Mouse (Mus musculus) adrenal gland, postnatal 10 days (tissue): ENCODE measurements around the gene Dnajc21. TPM values are rescaled to one million over a fixed set of nuclear protein-coding genes. Genes with fewer than 3 reads are reported as not detected.
"Not testable (repeated sequence)": the region's sequence is repeated elsewhere in the genome, so short reads cannot be mapped to it uniquely, and the experiment has no call there.

Experiments used
- DNase-seq: peaks from one replicate; pipeline ENCODE4 v3.0.0; 2021; ENCODE audit warnings: mixed read lengths
- long read RNA-seq, 2 experiments: library from polyadenylated mRNA; stranded (forward); transcript quantifications; one replicate each; pipeline ENCODE4 v2.0.0; 2021
- total RNA-seq, 2 experiments: library from RNA; stranded (reverse); gene quantifications; 2 replicates each; pipeline ENCODE4 v1.2.3; 2021

Gene Dnajc21
- total RNA-seq = 10 to 100 TPM; 27.1 to 39.7 TPM
- long read RNA-seq, experiment 1, transcript Dnajc21-201 (12 exons, 2,060 nt) = major isoform, 63 of 78 reads
- long read RNA-seq, experiment 1, partial matches to known transcripts = 10 of 78 reads
- long read RNA-seq, experiment 1, other reads (novel, unspliced or antisense) = 5 of 78 reads
- long read RNA-seq, experiment 2, transcript Dnajc21-201 (12 exons, 2,060 nt) = major isoform, 20 of 25 reads
- long read RNA-seq, experiment 2, partial matches to known transcripts = 2 of 25 reads
- long read RNA-seq, experiment 2, other reads (novel, unspliced or antisense) = 3 of 25 reads

DNA sequence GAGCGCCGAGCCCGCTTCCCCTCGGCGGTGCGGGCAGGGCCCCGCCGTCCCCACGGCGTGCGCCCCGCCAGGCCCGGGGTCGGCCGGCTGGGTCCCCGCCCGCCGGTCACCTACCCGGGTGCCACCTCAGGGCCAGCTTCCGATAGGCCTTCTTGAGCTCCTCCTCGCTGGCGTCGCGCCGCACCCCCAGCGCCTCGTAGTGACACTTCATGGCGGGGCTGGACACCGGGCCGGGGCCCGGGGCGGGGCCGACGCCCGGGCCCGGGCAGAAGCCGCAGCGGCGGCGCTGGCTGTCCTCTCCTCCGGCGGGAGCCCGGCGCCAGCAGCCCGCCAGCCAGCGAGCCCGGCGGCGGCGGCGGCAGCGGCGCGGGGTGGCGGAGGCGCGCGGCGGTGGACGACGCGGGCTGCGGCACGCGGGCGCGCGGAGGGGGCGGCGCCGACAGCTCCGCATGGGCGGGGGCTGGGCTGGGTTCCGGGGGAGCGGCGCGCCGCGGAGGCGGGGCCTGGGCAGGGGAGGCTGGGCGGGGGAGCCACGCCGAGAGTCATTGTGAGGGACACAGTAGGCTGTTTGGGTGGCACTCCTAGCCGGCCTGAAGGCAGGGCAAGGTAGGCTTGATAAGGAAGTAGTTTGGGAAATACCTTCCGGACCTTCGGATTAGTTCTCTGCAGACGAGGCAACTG lies at the start of gene Dnajc21:
Dnajc21 (minus strand) TSS at position 366 of the 681 bp plus-strand sequence.
- peak; percentile 95 for DNase-seq

DNA sequence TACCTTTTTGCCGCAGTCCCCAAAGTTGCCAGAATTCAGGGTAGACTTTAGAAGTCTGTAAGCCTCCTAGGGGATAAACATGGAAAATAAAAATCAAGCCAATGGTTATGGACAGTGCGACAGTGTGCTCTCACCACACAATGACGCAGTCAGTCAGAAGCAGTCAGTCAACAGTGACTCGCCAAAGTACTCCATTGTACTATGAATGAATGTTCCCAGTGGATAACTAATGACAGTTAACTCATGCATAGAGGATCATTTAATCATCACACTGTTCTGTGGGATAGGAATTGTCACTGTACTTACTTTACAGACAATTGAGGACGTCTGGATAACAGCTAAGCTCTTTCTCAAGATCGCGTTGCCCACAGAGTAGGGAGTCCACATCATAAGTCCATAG lies 44.9 kb upstream of the Dnajc21 start:
- DNase-seq = no peak

DNA sequence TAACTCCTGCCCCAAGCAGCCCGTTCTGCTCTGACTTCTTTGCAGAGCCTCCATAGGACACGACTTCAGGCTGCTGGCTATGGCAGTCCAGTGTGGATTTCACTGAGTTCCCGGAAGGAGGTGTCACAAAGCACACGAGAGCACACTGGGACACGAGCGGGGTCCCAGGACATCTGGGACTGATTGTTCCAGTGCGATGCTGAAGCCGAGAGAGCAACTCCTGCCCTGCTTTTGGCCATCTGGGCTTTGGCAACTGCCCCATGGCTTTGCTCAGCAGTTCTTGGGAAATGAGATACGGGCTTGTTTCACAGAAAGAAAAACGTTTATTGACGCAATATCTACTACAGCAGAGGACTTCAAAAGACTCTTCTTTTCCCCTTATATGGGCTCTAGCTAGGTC lies 35.8 kb upstream of the Dnajc21 start:
- DNase-seq = peak; percentile 58

DNA sequence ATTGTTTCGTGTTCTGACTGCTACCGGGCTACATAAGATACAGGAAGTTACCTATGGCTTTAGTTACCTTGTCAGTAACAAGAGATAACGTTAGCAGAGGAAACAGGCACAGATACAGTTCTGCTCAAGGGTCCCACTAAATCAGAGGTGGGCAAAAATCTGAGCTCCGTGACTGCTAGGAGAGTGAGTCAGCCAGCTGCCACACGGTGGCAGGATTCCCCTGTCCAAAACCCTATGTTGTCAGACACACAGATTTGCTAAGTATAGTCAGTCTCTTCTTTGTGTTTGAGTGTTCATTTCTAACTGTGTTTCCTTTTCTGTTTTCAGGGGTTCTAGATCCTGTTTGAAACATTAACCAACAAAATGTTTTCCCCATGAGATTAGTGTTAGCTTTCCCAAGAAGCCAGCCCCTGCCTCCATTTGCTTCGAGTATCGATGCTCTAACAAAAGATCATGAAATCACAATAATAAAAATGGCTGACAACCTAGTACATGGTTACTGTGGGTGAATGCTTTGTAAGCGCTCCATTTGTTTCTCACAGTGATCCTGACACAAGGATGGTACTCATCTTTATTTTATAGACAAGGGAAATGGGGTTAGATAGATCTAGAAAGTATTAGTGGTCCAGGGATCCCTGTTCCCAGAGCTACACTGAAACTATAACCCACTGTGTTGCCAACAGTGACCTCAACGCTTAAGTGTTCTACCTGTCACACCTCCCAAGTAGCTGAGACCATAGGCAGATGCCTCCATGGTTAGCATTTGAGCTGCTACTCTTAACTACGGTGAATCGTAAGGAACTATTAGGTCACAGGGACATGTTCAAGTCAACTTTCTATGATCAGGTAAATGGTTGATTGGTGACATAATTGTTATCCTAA lies 30.8 kb upstream of the Dnajc21 start:
- DNase-seq = peak; percentile 66

DNA sequence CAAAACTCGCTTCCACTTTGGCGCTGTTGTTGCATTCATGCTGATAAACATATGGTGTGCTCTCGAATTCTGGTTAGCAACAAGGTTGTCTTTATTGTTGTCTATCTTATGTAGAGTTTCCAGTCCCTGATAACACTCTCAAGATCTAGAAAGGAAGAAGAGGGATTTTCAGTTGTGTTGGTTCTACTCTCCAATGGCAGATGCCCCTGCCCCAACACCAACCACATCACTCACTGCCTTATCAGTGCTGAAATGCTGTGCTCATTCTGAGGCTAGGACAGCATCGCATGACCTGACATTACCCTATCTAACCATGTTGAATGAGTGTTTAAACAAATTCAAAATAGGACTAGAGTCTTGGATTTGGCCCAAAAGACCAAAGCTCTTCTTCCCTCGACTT lies 29.7 kb upstream of the Dnajc21 start:
- no peak for DNase-seq

DNA sequence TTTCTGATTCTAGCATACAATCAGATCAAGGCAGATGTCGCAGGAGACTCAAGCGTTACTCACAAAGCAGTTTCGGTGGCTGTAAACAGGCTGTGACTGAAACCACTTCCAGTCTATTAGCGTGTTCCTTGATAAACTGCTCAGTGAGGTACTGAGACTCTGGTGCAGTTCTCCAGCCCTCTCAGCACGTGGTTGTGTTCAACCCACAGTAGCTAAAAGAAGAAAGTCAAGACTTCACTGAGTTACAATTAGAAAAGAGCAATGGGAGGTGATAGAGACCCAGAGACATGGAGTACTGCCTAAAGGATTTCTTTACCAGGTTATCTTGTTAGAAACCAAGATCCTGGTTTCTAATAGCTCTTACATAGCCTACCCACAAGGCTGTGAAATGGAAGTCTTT lies 29.3 kb upstream of the Dnajc21 start:
- DNase-seq = no peak

DNA sequence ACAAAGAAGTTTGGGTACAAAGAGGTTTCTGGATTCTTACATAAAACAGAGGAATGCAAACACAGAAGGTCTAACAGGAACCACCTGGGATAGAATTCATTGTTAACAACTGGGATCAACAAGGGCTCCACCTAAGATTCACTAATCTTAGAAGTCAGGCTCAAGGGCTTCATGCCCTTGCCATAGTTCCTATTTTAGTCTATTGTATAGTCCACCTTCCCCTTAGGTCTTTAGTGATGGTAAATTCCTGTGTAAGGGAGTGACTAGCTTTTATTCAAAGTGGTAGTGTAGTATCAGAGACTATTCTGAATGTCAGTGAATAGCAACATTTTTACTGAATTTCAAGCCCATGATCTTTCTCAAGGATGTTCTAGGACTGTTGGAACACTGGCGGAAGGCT lies 26.4 kb upstream of the Dnajc21 start:
- DNase-seq = not testable (repeated sequence)

DNA sequence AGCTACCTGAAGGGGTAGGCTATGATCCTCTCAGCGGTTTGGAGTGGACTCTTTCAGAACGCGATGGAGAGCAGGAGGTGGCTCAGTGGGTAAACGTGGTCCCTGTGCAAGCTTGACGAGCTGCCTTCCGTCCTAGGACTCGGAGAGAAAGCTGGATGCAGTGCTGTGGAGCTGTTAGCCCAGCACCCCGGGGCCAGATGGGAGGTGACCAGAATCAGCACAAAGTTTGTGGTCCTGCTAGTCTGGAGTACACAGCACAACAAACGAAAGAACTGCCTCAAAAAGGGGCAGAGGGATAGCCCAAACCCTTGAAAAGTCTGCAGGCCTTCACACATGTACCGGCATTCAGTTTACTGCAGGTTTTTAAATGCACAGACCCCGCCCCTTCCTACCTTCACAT lies 25.6 kb upstream of the Dnajc21 start:
- DNase-seq = no peak

DNA sequence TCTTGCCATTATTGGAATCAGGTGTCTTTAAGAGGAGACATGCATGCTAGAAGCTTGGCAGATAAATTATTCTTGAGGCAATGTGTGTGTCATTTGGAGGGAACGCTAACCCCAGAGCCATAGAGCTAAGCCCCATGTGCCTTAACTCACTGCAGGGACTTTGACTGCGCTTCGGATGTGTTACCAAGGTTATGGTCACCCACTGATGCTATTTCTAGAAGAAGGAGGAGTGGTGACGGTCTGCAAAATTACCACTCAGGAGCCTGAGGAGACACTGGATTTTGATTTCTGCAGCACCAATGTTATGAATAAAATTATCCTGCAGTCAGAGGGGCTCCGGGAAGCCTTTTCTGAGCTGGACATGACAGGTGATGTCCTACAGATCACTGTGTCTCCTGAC lies 19.8 kb upstream of the Dnajc21 start:
- no peak for DNase-seq

DNA sequence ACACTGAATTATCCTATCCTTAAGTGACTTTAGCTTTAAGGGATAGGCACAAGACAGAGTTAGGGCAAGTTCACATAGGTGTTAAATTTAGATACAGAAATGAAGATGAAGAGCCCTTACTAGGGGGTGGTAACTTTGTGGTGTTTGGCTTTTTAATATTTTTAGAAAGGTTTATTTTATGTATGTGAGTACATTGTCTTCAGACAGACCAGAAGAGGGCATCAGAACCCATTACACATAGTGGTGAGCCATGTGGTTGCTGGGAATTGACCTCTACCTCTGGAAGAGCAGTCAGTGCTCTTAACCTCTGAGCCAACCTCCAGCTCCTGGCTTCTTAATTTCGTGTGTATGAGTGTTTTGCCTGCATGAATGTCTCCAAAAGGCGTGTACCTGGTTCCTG lies 16.9 kb upstream of the Dnajc21 start:
- DNase-seq = no peak

DNA sequence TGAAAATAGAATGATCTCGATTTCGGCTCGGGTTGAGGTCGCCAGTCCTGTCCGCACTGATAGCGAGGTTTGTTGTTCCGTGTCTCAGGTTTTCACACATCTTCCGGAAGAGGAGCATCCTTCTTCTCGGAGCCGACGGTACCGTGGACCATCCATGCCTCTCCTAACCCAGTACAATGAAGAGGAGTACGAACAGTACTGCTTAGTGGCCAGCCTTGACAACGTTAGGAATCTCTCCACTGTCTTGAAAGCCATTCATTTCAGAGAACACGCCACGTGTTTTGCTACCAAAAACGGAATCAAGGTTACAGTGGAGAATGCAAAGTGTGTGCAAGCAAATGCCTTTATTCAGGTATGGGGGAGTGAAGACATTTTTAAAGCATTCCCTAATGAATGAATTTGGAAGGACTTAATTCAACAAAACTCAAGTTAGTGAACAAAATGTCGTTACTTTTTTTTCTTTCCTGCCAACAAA lies 16.1 kb upstream of the Dnajc21 start:
- no peak for DNase-seq

DNA sequence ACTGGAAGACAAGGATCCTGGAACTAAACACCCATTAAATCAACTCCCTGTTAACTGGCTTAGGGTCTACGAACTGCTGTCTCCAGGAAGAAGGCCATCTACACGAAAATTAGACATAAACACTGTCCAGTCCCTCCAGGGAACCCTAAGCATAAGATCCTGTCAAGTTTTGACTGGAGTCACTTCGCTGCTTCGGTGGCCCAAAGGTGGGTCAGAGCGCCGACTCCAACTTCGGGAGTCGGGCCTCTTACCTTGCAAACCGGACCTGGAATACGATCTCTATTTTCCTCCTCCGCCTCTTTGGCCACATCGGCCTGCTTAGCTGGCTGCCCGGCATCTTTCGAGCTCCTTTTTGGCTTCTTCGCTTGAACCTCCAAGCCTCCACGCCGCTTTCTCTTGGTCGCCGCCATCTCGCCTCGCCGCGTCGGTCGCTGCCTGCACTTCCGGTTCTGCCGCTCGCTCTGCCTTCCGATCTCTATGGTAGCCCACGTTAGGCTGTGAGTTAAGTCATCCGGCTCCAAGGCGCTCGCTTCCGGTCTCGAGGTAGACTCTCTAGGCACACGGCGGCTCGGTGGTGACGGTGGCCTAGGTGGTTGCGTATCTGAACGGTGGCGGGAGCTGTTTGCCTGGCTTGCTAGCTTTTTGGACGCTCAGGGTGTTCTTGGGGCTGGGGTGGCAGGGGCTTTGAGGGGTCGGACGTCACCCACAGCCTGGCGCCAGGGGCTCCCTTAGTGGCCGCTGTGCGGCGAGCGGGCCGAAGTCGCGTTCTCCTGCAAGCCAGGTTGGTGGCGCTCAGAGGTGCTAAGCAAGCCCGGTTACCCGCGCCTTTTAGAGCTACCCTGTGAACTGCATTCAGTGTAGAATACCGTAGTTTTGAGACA lies 15.4 kb upstream of the Dnajc21 start, which contains the start of the genes Brix1 and Rad1:
Brix1 (minus strand) TSS at position 464 of the 881 bp plus-strand sequence.
Rad1 (plus strand) TSS at position 535 of the 881 bp plus-strand sequence.
- peak; percentile 94 for DNase-seq

DNA sequence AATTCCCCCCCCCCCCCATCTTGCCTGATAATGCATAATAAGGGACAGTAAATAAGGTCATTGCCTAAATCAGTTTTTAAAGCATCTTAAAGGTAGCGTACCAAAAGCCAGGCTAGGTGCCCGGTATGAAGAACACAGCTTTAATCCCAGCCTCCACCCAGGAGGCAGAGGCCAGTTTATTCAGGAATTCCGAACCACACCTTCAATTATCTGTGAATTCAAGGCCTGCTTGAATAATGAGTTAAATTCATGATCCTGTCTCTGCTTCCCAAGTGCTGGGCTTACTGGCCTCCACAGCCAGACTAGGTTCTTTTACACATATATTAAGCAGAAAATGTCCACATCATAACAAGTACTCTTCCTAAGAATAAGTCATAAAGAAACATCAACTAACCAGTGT lies 625 bp upstream of the Dnajc21 start:
- no peak for DNase-seq

DNA sequence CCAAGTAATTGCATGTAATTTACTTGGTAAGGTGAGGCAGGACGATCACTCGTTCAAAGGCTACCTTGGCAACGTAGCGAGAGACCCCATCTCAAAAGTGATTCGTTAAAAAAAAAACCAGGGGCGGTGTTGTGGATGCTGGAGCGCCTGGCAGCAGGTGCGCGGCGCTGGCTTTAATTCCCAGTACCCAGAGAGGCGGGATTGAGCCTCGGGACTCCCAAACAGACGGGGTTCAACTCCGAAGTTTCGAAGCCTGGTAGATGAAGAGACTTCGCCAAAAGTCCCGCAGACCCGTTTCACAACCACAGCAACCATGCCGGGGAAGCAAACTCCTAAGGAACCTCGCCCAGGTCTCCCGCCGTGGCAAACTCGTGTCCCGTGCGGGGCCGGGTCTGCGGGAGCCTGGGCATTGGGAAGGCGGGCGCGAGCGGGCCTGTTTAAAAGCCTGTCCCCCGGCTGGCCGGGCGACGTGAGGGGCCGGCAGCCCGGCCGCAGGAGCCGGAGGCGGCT lies 620 bp downstream of the Dnajc21 start:
- DNase-seq = no peak

DNA sequence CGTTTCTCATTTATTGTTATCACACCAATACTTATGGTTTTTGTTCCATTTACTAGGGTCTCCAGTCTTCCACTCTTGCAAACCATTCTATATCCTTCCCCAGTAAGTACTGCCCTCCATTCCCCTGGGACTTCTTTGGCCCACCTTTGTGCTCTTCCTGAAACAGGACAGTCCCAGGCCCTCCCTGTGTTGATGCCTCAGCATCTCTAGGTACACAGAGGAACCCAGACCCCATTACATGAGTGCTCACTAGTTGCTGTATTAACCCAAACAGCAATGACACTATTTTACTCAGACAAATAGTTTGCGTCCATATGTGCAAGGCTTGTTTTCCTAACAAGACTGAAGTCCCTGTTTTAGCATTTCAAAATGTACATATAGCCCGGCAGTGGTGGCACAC lies 1.6 kb downstream of the Dnajc21 start:
- no peak for DNase-seq

DNA sequence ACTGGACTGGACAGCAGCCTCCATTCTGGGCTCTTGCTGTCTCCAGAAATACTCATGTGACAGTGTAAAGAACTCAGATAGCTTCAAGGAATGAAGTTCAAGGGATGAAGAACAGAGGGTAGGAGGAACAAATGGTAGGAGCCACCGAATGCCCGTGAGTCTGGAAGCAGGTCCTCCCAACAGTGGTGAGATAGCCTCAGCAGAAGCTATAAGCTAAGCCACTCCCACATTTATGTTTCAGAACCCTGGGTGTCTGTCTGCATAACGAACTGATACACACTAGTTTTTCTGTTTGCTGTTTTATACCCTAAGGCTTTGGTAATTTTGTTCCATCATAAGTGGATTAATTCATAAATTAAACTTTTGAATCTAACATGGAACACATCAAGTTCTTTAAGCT lies 5.6 kb downstream of the Dnajc21 start:
- no peak for DNase-seq

DNA sequence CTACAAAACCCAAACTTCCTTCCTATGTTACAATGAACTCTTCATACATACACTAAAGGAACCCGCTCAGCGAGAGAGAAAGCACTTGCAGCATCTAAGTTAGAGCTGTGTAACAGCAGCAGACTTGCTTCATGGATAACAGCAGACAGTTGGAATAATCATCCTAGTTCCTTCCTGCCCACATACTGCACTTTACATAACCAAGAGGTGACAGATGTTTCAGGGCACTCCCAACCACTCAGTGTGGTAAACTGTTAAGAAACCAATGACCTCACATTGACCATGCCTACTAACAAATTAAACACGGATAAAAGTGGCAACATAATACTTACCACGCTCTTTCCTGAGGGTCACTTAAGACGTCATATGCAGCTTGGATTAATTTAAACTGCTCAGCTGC lies 6.8 kb downstream of the Dnajc21 start:
- no peak for DNase-seq

DNA sequence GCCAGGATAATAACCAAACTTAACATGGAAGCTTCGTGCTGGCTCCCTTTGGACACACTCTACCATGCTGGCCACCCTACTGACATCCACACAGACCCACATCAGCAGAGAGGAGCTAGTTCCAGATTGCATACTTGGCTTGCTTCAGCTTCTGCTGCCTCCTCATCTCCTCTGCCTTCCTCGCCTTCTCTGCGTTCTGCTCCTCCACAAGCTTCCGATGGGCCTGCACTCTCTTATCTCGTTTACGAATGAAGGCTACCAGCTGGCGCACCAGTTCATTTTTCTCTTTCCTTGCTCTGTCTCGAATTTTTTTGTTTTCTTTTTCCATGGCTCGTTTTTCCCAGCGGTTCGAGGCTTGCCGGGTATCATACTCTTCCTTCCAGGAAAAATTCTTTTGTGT lies 9.3 kb downstream of the Dnajc21 start:
- DNase-seq = no peak

DNA sequence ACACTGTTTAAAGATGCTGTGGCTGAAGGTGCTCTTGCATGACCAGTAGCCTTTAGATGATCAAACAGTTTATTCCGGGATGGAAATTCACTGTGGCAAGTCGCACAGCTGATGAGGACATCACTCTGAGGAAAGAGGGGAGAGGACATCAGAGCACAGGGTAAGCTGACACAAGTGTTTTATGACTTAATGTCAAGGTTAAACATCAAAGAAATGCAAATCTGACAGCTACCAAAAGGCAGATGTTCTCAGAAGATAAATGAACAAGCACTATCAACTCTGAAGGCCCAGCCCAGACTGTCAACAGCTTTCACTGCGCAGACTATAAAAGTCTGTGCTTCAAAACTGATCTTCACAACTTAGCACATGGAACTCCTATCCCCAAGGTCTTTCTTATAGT lies 23.2 kb downstream of the Dnajc21 start:
- DNase-seq = peak; percentile 38

DNA sequence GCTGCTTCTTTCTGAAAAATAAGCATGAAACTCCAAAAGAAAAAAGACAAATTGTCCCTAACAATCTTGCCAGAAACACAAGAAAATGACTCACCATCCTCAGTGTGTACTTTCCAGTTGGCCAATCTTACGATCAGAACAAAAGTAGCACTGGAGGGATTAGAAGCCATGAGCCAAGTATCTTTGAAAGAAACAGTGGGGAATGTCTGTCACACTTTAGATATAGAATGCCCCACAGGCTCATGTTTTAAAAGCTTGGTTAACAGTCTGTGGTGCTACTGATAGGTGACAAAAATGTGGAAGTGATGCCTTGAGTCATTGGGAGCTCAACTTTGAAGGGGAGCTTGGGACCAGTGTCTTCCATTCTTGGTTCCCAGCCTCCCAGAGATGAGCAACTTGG lies 28.0 kb downstream of the Dnajc21 start:
- DNase-seq = no peak

DNA sequence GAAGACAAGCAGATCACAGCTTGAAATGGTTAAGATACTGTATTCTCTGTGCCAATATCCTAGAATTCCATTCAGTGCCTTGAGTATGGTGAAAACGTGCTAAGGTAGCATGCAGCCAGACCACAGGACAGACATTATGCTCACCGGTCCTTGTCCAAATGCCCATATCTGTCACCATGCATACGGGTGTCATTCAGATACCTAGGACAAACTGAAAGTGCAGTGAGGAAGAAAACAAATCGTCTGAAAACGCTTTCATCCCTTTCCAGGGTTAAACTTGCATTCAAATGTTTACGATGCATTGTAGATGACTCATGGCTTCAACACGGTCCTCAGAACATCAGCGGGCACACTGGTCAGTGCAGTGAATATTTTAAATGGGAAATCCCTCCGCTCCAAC lies 28.8 kb downstream of the Dnajc21 start:
- no peak for DNase-seq

DNA sequence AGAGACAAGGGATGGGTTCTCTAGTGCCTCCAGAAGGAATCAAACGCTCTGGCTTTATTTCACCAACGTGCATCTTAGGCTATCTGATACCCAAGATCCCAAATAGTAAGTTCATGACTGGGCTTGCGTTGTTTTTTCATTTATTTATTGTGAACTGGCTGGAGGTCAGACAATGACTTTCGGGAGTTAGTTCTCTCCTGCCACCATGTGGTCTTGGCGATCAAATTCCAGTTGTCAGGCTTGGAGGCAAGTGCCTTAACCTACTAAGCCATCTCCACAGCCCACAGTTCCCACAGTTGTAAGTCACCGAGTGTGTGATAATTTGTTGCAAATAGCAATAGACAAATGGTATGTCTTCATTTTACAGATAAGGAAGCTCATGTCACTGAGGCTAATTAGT lies 30.4 kb downstream of the Dnajc21 start:
- DNase-seq = peak; percentile 63
